Mouse (Mus musculus): ENCODE data around the gene Mcee. TPM values are rescaled to one million over a fixed set of nuclear protein-coding genes. Genes with fewer than 3 reads are reported as not detected.
A peak's percentile ranks its signal among the peaks of the same experiment; 100 is the strongest.

The Mcee gene
- 31.9 and 37.5 TPM in 2 replicates for polyA plus RNA-seq (2014; fragmentation: Nextera tagmentation; extraction: Ambion mirVana)

- Histone ChIP-seq H3K4me2 (ENCODE audit: low read length) (peak within 1 kb of the TSS; percentile 77), H3K27me3 (ENCODE audit: control insufficient read depth, insufficient read depth, low read length) (no peaks in the 10 kb centered on the region), H3K9ac (replicated peaks; ENCODE audit: low read length) (peak within 1 kb of the TSS; percentile 76), H3K4me3 (replicated peaks; ENCODE audit: low read depth, low read length) (peak within 1 kb of the TSS; percentile 67), H3K9me3 (ENCODE audit: control insufficient read depth, low read length) (no peaks in the 10 kb centered on the region), H3K27ac (replicated peaks; ENCODE audit: low read depth, low read length) (peak within 1 kb of the TSS; percentile 55), H3K4me1 (ENCODE audit: control insufficient read depth, insufficient read depth, low read length) (peaks cover 11% of the 10 kb centered on the region; the same call in 1 of the 2 replicates), H3K36me3 (ENCODE audit: control insufficient read depth, insufficient read depth, low read length) (peaks cover 22% of the 10 kb centered on the region)
- WGBS, result under 1% methylated on average over 54 of the region's 54 CpGs
- peak; percentile 98 for ATAC-seq (ENCODE audit: low FRiP score, low TSS enrichment)
- peak; percentile 95 for DNase-seq
Measured at GRCm38 (mm10) chr7:64392122-64392818, at the start of gene Mcee, which contains the start of gene Mphosph10. TSS of gene Mcee (plus strand) at chr7:64392607. TSS of gene Mphosph10 (minus strand) at chr7:64392268.

- Histone ChIP-seq H3K9me3 (ENCODE audit: control insufficient read depth, low read length) (no peaks in the 10 kb centered on the region), H3K27me3 (ENCODE audit: control insufficient read depth, insufficient read depth, low read length) (no peaks in the 10 kb centered on the region), H3K4me3 (replicated peaks; ENCODE audit: low read depth, low read length) (no peak overlapping the region), H3K27ac (replicated peaks; ENCODE audit: low read depth, low read length) (no peak overlapping the region), H3K4me2 (ENCODE audit: low read length) (no peak overlapping the region), H3K9ac (replicated peaks; ENCODE audit: low read length) (no peak overlapping the region), H3K36me3 (ENCODE audit: control insufficient read depth, insufficient read depth, low read length) (peaks cover 32% of the 10 kb centered on the region), H3K4me1 (ENCODE audit: control insufficient read depth, insufficient read depth, low read length) (no peaks in the 10 kb centered on the region)
- no peak for ATAC-seq (ENCODE audit: low FRiP score, low TSS enrichment)
- DNase-seq, result no peak
- WGBS, result 95% methylated on average over 1 of the region's 1 CpGs
Measured at GRCm38 (mm10) chr7:64347813-64348212, 44.6 kb upstream of the Mcee start.

DNA sequence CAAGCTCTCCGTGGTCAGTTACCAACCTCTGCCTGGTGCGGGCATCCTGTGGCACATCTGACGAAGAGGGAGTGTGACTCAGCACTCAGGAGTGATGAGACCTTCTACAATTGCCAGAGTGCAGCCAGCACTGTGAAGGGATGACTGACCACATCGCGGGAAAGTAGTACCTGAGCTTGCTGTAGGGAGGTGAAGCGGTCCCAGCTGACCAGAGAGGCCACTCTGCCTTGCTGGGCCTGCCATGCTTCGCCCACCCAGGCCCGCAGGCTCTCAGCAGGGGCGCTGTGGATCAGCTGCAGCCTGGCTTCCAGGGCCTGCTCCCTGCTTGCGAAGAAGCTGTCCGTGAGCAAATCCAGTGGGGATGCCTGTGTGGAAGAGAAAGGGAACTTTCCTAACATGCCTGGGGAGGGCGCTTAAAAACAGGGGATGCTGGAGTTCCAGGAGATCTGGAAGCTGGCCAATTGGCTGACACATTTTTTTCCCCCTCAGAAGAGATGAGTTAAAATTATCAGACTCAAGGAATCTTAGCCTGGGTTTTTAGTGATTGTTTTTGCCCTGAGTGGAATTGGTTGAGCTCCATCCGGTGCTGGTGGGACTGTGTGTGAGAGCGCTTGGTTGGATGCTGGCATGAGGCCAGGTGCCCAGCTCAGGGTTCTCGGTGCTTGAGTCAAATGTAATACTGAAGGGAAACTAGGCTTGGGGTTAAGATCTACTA is 43.1 kb upstream of the Mcee start:
- DNase-seq, result peak; percentile 41
- no peak for ATAC-seq (ENCODE audit: low FRiP score, low TSS enrichment)
- H3K27ac ChIP-seq (replicated peaks; ENCODE audit: low read depth, low read length), result no peak overlapping the region

DNA sequence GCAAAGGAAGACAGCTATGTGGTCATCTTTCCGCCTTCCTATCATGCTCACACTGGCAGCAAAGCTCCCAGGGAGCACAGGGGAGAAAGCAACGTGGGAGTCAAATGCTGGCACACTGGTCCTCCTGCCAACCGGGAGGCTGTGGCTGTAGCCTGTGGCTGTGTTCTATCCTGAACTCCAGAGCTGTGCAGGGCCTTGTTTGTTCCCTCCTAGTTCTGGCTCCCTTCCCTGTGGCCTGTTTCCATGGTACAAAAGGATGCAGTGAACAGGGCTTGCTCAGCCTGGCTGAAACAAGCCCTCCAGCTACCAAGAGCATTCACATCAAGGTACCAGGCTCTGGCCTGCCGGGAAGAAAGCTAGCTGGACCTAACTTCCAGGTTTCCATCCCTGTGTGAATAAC is 41.3 kb upstream of the Mcee start:
- H3K9ac ChIP-seq (replicated peaks; ENCODE audit: low read length), result no peak overlapping the region

More for the DNA sequence above, 43.1 kb upstream of the Mcee start:
- Histone ChIP-seq H3K4me1 (ENCODE audit: control insufficient read depth, insufficient read depth, low read length) (no peaks in the 10 kb centered on the region), H3K9ac (replicated peaks; ENCODE audit: low read length) (no peak overlapping the region), H3K4me2 (ENCODE audit: low read length) (no peak overlapping the region), H3K27me3 (ENCODE audit: control insufficient read depth, insufficient read depth, low read length) (no peaks in the 10 kb centered on the region), H3K36me3 (ENCODE audit: control insufficient read depth, insufficient read depth, low read length) (peaks cover 35% of the 10 kb centered on the region), H3K4me3 (replicated peaks; ENCODE audit: low read depth, low read length) (no peak overlapping the region), H3K9me3 (ENCODE audit: control insufficient read depth, low read length) (no peaks in the 10 kb centered on the region)
- WGBS, result 84% methylated on average over 15 of the region's 15 CpGs

DNA sequence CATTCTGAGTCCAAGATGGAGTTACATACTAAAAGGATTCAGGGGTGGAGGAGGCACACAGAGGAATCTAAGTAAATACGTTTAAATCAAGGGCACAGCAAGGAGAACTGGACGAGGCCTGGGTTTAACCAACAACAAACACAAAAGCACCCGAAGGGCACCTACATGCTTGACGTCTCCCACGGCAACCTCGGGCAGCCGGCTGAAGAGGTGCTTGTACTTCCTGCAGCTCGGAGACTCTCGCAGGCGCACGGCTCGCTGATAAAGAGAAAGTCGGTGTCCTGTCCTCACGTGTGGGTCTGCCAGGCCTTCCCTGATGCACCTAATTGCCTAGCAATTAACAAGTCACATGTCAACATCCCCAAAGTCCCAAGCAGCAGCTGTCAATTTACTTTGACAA is 38.2 kb upstream of the Mcee start:
- Histone ChIP-seq H3K4me1 (ENCODE audit: control insufficient read depth, insufficient read depth, low read length) (no peaks in the 10 kb centered on the region), H3K4me3 (replicated peaks; ENCODE audit: low read depth, low read length) (no peak overlapping the region), H3K9ac (replicated peaks; ENCODE audit: low read length) (no peak overlapping the region), H3K4me2 (ENCODE audit: low read length) (no peak overlapping the region), H3K36me3 (ENCODE audit: control insufficient read depth, insufficient read depth, low read length) (peaks cover 31% of the 10 kb centered on the region), H3K27ac (replicated peaks; ENCODE audit: low read depth, low read length) (no peak overlapping the region), H3K9me3 (ENCODE audit: control insufficient read depth, low read length) (no peaks in the 10 kb centered on the region), H3K27me3 (ENCODE audit: control insufficient read depth, insufficient read depth, low read length) (no peaks in the 10 kb centered on the region)
- WGBS, result 11% methylated on average over 14 of the region's 14 CpGs
- DNase-seq (peak; percentile 24), ATAC-seq (ENCODE audit: low FRiP score, low TSS enrichment) (no peak)

More for the DNA sequence above, 41.3 kb upstream of the Mcee start:
- H3K4me1 ChIP-seq (ENCODE audit: control insufficient read depth, insufficient read depth, low read length), result no peaks in the 10 kb centered on the region
- H3K4me3 ChIP-seq (replicated peaks; ENCODE audit: low read depth, low read length), result no peak overlapping the region
- H3K36me3 ChIP-seq (ENCODE audit: control insufficient read depth, insufficient read depth, low read length), result peaks cover 35% of the 10 kb centered on the region
- 57% methylated on average over 4 of the region's 4 CpGs for WGBS
- ATAC-seq (ENCODE audit: low FRiP score, low TSS enrichment) (0 out of 2 replicates have a peak, but pooled peaks have one; percentile 36), DNase-seq (peak; percentile 55)
- no peaks in the 10 kb centered on the region for H3K9me3 ChIP-seq (ENCODE audit: control insufficient read depth, low read length)
- no peaks in the 10 kb centered on the region for H3K27me3 ChIP-seq (ENCODE audit: control insufficient read depth, insufficient read depth, low read length)
- peak overlapping the region; percentile 63 for H3K27ac ChIP-seq (replicated peaks; ENCODE audit: low read depth, low read length)
- H3K4me2 ChIP-seq (ENCODE audit: low read length), result no peak overlapping the region

DNA sequence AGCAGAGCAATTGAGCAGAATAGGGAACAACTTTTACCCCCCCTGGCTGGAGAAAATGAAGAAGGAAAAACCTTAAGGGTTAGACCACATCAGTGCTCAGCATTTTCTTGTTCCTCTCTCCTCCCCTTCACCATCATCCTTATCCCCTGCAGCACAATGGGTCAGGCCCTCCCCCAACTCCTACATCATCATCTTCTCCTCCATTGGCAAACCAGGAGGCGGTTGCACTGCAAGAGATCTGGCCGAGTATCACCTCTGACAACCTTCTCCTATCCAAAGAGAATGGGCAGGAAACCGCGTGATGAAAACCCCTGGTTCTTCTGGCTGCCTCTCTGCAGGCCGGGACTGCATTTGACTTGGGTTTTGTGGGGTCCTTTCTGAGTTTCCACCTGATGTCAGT is 35.7 kb upstream of the Mcee start:
- Histone ChIP-seq H3K4me2 (ENCODE audit: low read length) (no peak overlapping the region), H3K4me1 (ENCODE audit: control insufficient read depth, insufficient read depth, low read length) (no peaks in the 10 kb centered on the region), H3K9me3 (ENCODE audit: control insufficient read depth, low read length) (no peaks in the 10 kb centered on the region), H3K27ac (replicated peaks; ENCODE audit: low read depth, low read length) (no peak overlapping the region), H3K27me3 (ENCODE audit: control insufficient read depth, insufficient read depth, low read length) (no peaks in the 10 kb centered on the region), H3K9ac (replicated peaks; ENCODE audit: low read length) (no peak overlapping the region), H3K4me3 (replicated peaks; ENCODE audit: low read depth, low read length) (no peak overlapping the region), H3K36me3 (ENCODE audit: control insufficient read depth, insufficient read depth, low read length) (peaks cover 33% of the 10 kb centered on the region)
- no peak for DNase-seq
- no peak for ATAC-seq (ENCODE audit: low FRiP score, low TSS enrichment)
- 88% methylated on average over 5 of the region's 5 CpGs for WGBS

DNA sequence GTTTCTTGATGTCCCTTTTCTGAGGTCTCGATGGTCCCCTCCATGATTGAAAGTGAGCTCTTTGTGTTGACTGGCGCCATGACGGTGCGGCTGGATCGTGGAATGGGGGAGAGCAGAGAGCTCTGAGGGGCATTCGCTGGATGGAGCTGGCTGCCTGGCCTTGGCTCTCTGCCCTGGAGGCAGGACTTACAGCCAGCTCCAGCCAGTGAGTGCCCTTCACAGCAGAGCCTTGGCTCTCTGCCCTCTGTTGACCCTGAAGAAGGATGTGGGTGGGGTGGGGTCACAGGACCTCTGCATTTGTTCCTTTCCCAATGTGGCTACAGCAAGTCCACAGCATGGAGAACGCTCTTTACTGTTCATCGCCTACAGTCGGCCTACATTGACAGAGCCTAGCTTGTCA is 35.0 kb upstream of the Mcee start:
- DNase-seq (no peak), ATAC-seq (ENCODE audit: low FRiP score, low TSS enrichment) (no peak)
- H3K36me3 ChIP-seq (ENCODE audit: control insufficient read depth, insufficient read depth, low read length), result peaks cover 39% of the 10 kb centered on the region
- no peak overlapping the region for H3K4me3 ChIP-seq (replicated peaks; ENCODE audit: low read depth, low read length)
- 88% methylated on average over 9 of the region's 9 CpGs for WGBS
- H3K9ac ChIP-seq (replicated peaks; ENCODE audit: low read length), result no peak overlapping the region
- H3K27me3 ChIP-seq (ENCODE audit: control insufficient read depth, insufficient read depth, low read length), result no peaks in the 10 kb centered on the region
- H3K9me3 ChIP-seq (ENCODE audit: control insufficient read depth, low read length), result no peaks in the 10 kb centered on the region
- no peak overlapping the region for H3K27ac ChIP-seq (replicated peaks; ENCODE audit: low read depth, low read length)
- no peak overlapping the region for H3K4me2 ChIP-seq (ENCODE audit: low read length)
- H3K4me1 ChIP-seq (ENCODE audit: control insufficient read depth, insufficient read depth, low read length), result no peaks in the 10 kb centered on the region

- 86% methylated on average over 6 of the region's 6 CpGs for WGBS
- Histone ChIP-seq H3K4me1 (ENCODE audit: control insufficient read depth, insufficient read depth, low read length) (no peaks in the 10 kb centered on the region), H3K27me3 (ENCODE audit: control insufficient read depth, insufficient read depth, low read length) (no peaks in the 10 kb centered on the region), H3K4me2 (ENCODE audit: low read length) (no peak overlapping the region), H3K27ac (replicated peaks; ENCODE audit: low read depth, low read length) (no peak overlapping the region), H3K9me3 (ENCODE audit: control insufficient read depth, low read length) (no peaks in the 10 kb centered on the region), H3K4me3 (replicated peaks; ENCODE audit: low read depth, low read length) (no peak overlapping the region), H3K9ac (replicated peaks; ENCODE audit: low read length) (no peak overlapping the region), H3K36me3 (ENCODE audit: control insufficient read depth, insufficient read depth, low read length) (peaks cover 44% of the 10 kb centered on the region)
- no peak for ATAC-seq (ENCODE audit: low FRiP score, low TSS enrichment)
- no peak for DNase-seq
Measured at GRCm38 (mm10) chr7:64358666-64359065, 33.7 kb upstream of the Mcee start.
